Mouse (Mus musculus): Measurements from ENCODE around the gene Sox2.

DNA sequence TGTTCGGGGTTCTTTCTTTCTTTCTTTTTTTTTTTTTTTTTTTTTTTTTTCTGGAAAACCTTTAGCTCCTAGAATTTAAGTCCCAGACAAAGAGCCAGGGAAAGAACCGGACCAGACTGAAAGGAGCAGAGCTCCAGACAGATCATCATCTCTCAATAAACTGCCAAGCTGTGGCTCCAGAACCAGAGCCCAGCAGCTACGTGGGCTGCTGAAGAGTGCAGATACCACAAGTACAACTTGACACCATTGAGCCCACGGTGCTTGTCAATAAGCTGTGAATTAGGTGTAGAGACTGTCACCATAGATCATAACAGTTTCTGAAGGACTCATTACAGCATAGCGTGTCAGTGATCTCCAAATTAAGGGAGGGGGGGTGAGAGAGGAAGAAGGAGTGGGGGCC, 7.1 kb upstream of the Sox2 start:
- TF ChIP-seq EP300 (IDR thresholded peaks at IDR 0.05; ENCODE audit: low read depth) (no peak), CTCF (IDR thresholded peaks at IDR 0.05; ENCODE audit: low read depth) (no peak)
